Mouse (Mus musculus): ENCODE data around the gene Pilrb2.

GRCm38 (mm10) chr5:137831106-137831505 lies 40.5 kb downstream of the Pilrb2 start:
- TF ChIP-seq POLR2A (IDR thresholded peaks at IDR 0.05; ENCODE audit: control insufficient read depth, extremely low read depth, insufficient read depth, low read length, poor library complexity) (no peak), CTCF (IDR thresholded peaks at IDR 0.05; ENCODE audit: borderline replicate concordance, control insufficient read depth, extremely low read depth, insufficient read depth, low read length, poor library complexity) (no peak)

Data from thymus, adult 2 months (tissue).